Mouse (Mus musculus): ENCODE measurements around the gene Eif3d. TPM values are rescaled to one million over a fixed set of nuclear protein-coding genes. Genes with fewer than 3 reads are reported as not detected.
"Not testable (repeated sequence)": the region's sequence is repeated elsewhere in the genome, so short reads cannot be mapped to it uniquely, and the experiment has no call there.

Gene Eif3d
- 206 and 211 TPM in 2 replicates for polyA plus RNA-seq (2014; fragmentation: Nextera tagmentation; extraction: Ambion mirVana)

DNA sequence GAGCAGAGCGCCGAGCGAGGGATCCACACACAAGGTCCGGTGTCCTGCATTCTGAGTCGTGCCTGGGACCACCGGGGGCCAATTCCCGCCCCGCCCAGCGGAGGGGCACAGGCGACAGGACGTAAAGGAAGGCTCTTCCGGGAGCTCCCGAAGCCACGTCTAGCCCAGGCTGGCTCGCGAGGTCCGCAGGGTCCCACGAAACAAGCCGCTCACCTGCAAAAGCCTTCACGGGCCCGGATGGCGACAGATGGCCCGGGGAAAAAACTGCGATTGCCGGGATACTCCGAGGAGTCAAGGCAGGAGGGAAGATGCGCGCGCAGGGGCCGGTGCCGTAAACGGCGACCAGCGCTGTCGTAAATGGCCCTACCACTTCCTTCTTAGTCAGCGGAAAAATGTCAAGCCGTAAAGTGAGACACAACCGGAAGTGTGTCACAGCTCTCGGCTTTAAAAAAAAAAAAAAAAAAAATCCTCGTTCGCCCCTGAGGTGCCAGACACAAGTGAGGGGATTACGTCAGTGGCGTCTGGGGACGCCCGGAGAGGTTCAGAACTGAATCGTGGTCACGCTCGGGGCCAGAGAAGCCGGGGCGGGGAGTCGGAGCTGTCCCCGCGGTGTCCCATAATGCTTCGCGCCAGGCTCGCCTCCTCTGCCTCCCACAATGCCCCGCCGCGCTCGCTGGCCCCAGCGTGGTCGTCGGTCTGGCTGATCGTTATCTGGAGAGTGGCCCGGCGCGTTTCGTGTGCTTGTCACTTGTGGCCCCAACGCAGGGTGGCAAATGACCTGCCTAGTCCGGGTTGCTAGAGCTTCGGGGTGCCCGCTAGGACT, at the start of gene Eif3d:
Gene Eif3d, minus strand, starts transcription at position 344 of the 823 bp plus-strand sequence.
- ATAC-seq (ENCODE audit: insufficient number of reproducible peaks, insufficient read depth, low FRiP score, low read depth), result peak; percentile 90
- under 1% methylated on average over 72 of the region's 72 CpGs for WGBS
- Histone ChIP-seq H3K36me3 (ENCODE audit: control insufficient read depth, insufficient read depth, low read length) (peaks cover 26% of the 10 kb centered on the region), H3K27me3 (ENCODE audit: control insufficient read depth, insufficient read depth, low read length) (no peaks in the 10 kb centered on the region), H3K9ac (replicated peaks; ENCODE audit: low read depth, low read length) (peak within 1 kb of the TSS; percentile 81), H3K27ac (ENCODE audit: low read length) (peak within 1 kb of the TSS; percentile 98), H3K9me3 (ENCODE audit: control insufficient read depth, low read depth, low read length) (no peaks in the 10 kb centered on the region), H3K4me1 (ENCODE audit: control insufficient read depth, insufficient read depth, low read length) (peaks cover 8% of the 10 kb centered on the region; the same call in 1 of the 2 replicates), H3K4me3 (ENCODE audit: low read depth, low read length) (peak within 1 kb of the TSS; percentile 58), H3K4me2 (replicated peaks; ENCODE audit: low read depth, low read length) (peak within 1 kb of the TSS; percentile 95)

DNA sequence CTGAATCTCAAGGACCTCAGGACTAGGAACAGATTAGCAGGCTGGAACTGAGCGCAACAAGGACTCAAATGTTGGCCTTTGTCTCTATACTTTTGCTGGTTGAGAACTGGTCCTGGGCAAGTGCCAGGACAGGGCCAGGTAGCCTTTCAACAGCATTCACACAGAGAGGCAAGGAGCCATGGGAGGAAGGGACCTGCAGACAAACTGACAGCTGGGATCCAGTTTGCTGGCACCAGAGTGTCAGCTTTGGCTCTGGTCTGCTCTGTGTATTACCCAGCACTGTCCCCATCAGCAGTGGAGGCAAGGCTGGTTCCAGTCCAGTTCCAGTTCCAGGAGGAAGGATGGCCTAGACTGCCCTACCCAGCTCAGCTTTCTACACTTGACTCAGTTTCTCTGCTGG, 43.4 kb upstream of the Eif3d start:
- Histone ChIP-seq H3K27ac (ENCODE audit: low read length) (no peak overlapping the region), H3K9ac (replicated peaks; ENCODE audit: low read depth, low read length) (no peak overlapping the region), H3K27me3 (ENCODE audit: control insufficient read depth, insufficient read depth, low read length) (no peaks in the 10 kb centered on the region), H3K36me3 (ENCODE audit: control insufficient read depth, insufficient read depth, low read length) (no peaks in the 10 kb centered on the region), H3K4me1 (ENCODE audit: control insufficient read depth, insufficient read depth, low read length) (no peaks in the 10 kb centered on the region), H3K4me3 (ENCODE audit: low read depth, low read length) (no peak overlapping the region), H3K4me2 (replicated peaks; ENCODE audit: low read depth, low read length) (no peak overlapping the region), H3K9me3 (ENCODE audit: control insufficient read depth, low read depth, low read length) (no peaks in the 10 kb centered on the region)
- ATAC-seq (ENCODE audit: insufficient number of reproducible peaks, insufficient read depth, low FRiP score, low read depth), result no peak
- WGBS, result 82% methylated on average over 1 of the region's 1 CpGs

DNA sequence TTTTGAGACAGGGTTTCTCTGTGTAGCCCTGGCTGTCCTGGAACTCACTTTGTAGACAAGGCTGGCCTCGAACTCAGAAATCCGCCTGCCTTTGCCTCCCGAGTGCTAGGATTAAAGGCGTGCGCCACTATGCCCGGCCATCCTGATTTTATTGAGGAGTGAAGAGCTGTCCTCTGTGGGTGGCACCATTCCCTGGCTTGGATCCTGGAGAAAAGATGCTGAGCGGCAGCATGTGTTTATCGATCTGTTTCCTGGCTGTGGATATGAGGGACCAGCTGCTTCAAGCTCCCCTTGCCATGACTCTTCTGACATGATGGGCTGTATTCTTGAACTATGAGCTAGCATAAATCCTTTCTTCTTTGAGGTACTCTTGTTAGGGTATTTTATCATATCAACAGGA, 37.6 kb upstream of the Eif3d start:
- H3K9me3 ChIP-seq (ENCODE audit: control insufficient read depth, low read depth, low read length); H3K36me3 ChIP-seq (ENCODE audit: control insufficient read depth, insufficient read depth, low read length); H3K9ac ChIP-seq (replicated peaks; ENCODE audit: low read depth, low read length); H3K27ac ChIP-seq (ENCODE audit: low read length); H3K27me3 ChIP-seq (ENCODE audit: control insufficient read depth, insufficient read depth, low read length); H3K4me3 ChIP-seq (ENCODE audit: low read depth, low read length); ATAC-seq (ENCODE audit: insufficient number of reproducible peaks, insufficient read depth, low FRiP score, low read depth); H3K4me1 ChIP-seq (ENCODE audit: control insufficient read depth, insufficient read depth, low read length); H3K4me2 ChIP-seq (replicated peaks; ENCODE audit: low read depth, low read length): not testable (repeated sequence)
- 91% methylated on average over 8 of the region's 8 CpGs for WGBS

DNA sequence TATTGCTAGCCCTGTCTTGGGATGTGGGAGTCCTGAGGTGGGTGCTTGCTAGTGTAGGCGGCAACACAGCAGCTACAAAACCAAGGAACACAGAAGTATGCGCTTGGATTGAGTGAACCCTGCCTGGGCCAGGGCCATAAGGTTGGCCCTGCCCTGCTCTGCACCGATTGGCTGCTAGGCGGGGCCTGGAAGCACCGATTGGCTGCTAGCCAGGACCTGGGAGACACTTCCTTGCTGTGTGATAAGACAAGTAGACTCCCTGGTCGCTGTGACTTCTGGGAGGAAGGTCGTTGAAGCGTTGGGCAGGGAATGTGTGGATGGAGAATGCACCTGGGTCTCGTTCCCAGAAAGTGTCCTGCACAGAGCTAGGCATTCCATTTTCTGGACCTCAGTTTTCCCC, 33.3 kb upstream of the Eif3d start:
- no peaks in the 10 kb centered on the region for H3K9me3 ChIP-seq (ENCODE audit: control insufficient read depth, low read depth, low read length)
- no peak for ATAC-seq (ENCODE audit: insufficient number of reproducible peaks, insufficient read depth, low FRiP score, low read depth)
- no peak overlapping the region for H3K4me2 ChIP-seq (replicated peaks; ENCODE audit: low read depth, low read length)
- H3K4me1 ChIP-seq (ENCODE audit: control insufficient read depth, insufficient read depth, low read length), result no peaks in the 10 kb centered on the region
- 38% methylated on average over 9 of the region's 9 CpGs for WGBS
- H3K4me3 ChIP-seq (ENCODE audit: low read depth, low read length), result no peak overlapping the region
- no peak overlapping the region for H3K9ac ChIP-seq (replicated peaks; ENCODE audit: low read depth, low read length)
- H3K27ac ChIP-seq (ENCODE audit: low read length), result no peak overlapping the region
- H3K36me3 ChIP-seq (ENCODE audit: control insufficient read depth, insufficient read depth, low read length), result no peaks in the 10 kb centered on the region
- no peaks in the 10 kb centered on the region for H3K27me3 ChIP-seq (ENCODE audit: control insufficient read depth, insufficient read depth, low read length)

DNA sequence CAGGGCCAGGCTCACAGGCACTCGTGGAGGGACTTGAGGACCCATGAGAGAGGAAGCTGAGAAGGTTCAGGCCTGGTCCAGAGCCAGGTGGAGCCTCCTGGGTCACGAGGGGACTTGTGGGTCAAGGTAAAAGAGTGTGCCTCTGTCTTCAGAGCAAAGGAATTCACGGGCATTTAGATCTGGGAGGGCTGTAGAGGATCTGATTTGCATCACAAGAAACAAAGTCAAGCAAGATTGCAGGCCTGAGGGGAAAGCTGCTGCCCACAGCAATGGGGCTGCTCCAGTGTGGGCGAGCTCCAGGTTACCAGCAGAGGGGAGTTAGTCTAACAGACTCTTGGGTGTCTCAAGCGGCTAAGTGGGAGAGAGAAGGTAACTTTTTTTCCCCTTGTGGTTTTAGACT, 30.8 kb upstream of the Eif3d start:
- WGBS, result 35% methylated on average over 5 of the region's 5 CpGs
- ATAC-seq (ENCODE audit: insufficient number of reproducible peaks, insufficient read depth, low FRiP score, low read depth), result no peak
- H3K4me2 ChIP-seq (replicated peaks; ENCODE audit: low read depth, low read length), result no peak overlapping the region

DNA sequence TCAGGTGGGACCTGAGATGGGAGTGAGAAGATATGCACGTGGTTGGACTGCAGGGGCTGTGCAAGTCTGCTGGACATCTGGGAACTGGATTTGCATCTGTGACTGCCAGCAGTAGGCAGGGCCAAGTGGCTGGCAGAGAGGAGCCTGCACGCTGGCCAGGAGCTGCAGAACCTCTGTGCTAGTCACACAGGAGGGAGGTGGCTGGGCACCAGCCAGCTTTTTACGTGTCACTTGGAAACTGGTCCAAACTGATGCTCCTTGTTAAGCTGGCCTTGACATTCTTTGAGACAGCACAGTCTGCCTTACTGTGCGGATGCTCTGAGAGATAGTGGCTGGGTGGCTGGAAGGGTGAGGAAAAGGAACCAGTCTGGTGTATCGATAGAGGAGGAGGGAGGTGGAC, 17.9 kb upstream of the Eif3d start:
- H3K27ac ChIP-seq (ENCODE audit: low read length), result no peak overlapping the region
- WGBS, result 72% methylated on average over 5 of the region's 5 CpGs
- no peak for ATAC-seq (ENCODE audit: insufficient number of reproducible peaks, insufficient read depth, low FRiP score, low read depth)

More for the DNA sequence above, 30.8 kb upstream of the Eif3d start:
- no peak overlapping the region for H3K9ac ChIP-seq (replicated peaks; ENCODE audit: low read depth, low read length)
- H3K36me3 ChIP-seq (ENCODE audit: control insufficient read depth, insufficient read depth, low read length), result no peaks in the 10 kb centered on the region
- H3K27me3 ChIP-seq (ENCODE audit: control insufficient read depth, insufficient read depth, low read length), result no peaks in the 10 kb centered on the region
- H3K4me3 ChIP-seq (ENCODE audit: low read depth, low read length), result no peak overlapping the region
- no peak overlapping the region for H3K27ac ChIP-seq (ENCODE audit: low read length)
- H3K9me3 ChIP-seq (ENCODE audit: control insufficient read depth, low read depth, low read length), result no peaks in the 10 kb centered on the region
- H3K4me1 ChIP-seq (ENCODE audit: control insufficient read depth, insufficient read depth, low read length), result no peaks in the 10 kb centered on the region

DNA sequence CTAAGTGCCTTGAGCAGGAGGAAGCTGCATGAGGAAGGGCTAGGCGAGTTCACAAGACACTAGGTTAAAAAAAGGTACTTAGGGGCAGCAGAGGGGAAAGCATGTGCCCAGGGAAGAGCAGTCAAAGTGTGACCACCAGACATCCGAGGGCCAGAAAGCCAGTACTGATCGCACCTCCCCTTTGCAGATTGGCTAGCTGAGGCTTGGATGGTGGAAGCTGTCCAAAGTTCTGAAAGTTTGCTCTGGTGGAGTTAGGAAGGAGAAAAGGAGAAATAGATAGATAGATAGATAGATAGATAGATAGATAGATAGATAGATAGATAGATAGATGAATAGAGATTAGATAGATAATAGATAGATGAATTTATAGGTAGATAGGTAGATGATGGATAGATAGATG, 12.8 kb upstream of the Eif3d start:
- Histone ChIP-seq H3K4me1 (ENCODE audit: control insufficient read depth, insufficient read depth, low read length) (no peaks in the 10 kb centered on the region), H3K4me3 (ENCODE audit: low read depth, low read length) (no peak overlapping the region), H3K9ac (replicated peaks; ENCODE audit: low read depth, low read length) (no peak overlapping the region), H3K4me2 (replicated peaks; ENCODE audit: low read depth, low read length) (no peak overlapping the region), H3K27ac (ENCODE audit: low read length) (no peak overlapping the region), H3K9me3 (ENCODE audit: control insufficient read depth, low read depth, low read length) (no peaks in the 10 kb centered on the region), H3K36me3 (ENCODE audit: control insufficient read depth, insufficient read depth, low read length) (no peaks in the 10 kb centered on the region), H3K27me3 (ENCODE audit: control insufficient read depth, insufficient read depth, low read length) (no peaks in the 10 kb centered on the region)
- ATAC-seq (ENCODE audit: insufficient number of reproducible peaks, insufficient read depth, low FRiP score, low read depth), result no peak
- 18% methylated on average over 3 of the region's 3 CpGs for WGBS

More for the DNA sequence above, 17.9 kb upstream of the Eif3d start:
- no peaks in the 10 kb centered on the region for H3K9me3 ChIP-seq (ENCODE audit: control insufficient read depth, low read depth, low read length)
- no peaks in the 10 kb centered on the region for H3K36me3 ChIP-seq (ENCODE audit: control insufficient read depth, insufficient read depth, low read length)
- no peak overlapping the region for H3K4me2 ChIP-seq (replicated peaks; ENCODE audit: low read depth, low read length)
- no peak overlapping the region for H3K4me3 ChIP-seq (ENCODE audit: low read depth, low read length)
- H3K27me3 ChIP-seq (ENCODE audit: control insufficient read depth, insufficient read depth, low read length), result no peaks in the 10 kb centered on the region
- H3K9ac ChIP-seq (replicated peaks; ENCODE audit: low read depth, low read length), result no peak overlapping the region
- H3K4me1 ChIP-seq (ENCODE audit: control insufficient read depth, insufficient read depth, low read length), result no peaks in the 10 kb centered on the region

DNA sequence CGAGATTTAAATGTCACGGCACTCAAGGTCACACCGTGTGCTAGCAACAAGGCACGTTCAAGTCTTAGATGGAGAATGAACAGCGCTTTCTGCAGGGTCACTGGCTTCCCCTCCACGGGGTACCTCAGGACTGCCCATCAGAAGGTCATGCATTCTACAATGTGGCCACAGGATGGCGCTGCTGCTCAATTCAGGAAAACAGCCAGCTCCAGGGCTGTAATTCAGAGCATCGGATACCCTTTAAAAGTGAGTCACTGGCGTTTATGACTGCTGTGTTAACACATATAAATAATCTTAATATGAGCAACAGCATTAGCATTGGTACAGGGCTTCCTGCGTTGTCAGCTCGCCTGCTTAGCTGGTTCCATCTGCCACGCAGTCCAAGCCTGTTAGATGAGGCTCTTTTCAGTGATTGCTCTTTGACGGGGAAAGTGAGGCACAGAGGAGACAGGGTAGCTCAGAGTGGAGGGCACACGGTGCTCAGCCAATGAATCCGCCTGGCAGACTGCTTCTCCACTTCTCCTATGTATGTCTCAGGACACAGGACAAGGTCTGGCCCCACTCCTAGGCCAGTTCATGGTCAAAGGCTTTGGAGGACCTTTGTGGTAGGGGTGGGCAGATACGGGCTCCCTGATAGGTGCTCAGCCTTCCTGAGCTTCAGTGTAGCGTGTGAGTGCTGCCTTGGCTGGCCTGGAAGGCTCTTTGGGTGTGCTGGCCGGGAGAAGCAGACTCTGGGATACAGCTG, 11.8 kb upstream of the Eif3d start:
- Histone ChIP-seq H3K4me1 (ENCODE audit: control insufficient read depth, insufficient read depth, low read length) (no peaks in the 10 kb centered on the region), H3K9ac (replicated peaks; ENCODE audit: low read depth, low read length) (no peak overlapping the region), H3K4me3 (ENCODE audit: low read depth, low read length) (no peak overlapping the region), H3K27me3 (ENCODE audit: control insufficient read depth, insufficient read depth, low read length) (no peaks in the 10 kb centered on the region), H3K9me3 (ENCODE audit: control insufficient read depth, low read depth, low read length) (no peaks in the 10 kb centered on the region), H3K36me3 (ENCODE audit: control insufficient read depth, insufficient read depth, low read length) (no peaks in the 10 kb centered on the region), H3K27ac (ENCODE audit: low read length) (no peak overlapping the region), H3K4me2 (replicated peaks; ENCODE audit: low read depth, low read length) (no peak overlapping the region)
- 30% methylated on average over 18 of the region's 18 CpGs for WGBS
- no peak for ATAC-seq (ENCODE audit: insufficient number of reproducible peaks, insufficient read depth, low FRiP score, low read depth)

Data from stomach, embryonic 14.5 days (tissue).